7 mouse cellular contexts compared by ENCODE assay signal in the genomic region with DNA sequence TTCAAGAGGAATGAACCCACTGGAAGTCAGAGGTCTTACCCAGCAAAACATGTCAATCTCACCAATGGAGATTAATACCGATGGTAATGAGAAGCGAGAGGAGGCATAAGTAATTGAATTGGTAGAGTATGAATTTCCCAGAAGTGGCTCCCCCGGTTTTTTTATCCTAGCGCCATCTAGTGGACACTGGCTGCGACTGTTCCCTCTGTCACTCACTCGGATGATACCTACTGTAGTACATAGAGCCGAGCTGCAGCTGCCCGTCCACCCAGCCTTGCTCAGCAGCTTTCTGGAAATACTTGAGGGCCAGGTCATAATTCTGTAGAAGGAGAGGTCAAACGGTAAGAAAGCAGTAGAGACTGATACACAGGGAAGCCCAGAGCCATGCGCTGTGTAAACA. TPM values are rescaled to one million over a fixed set of nuclear protein-coding genes. Genes with fewer than 3 reads are reported as not detected.
DNase-seq lines count a peak whose midpoint lies in the region; ATAC-seq and TF ChIP-seq lines count a peak whose summit lies in the region.

No protein-coding gene starts in this region.

- H3K9me3 ChIP-seq in forebrain, embryonic 10.5 days: no peaks in the 10 kb centered on the region
- H3K9me3 ChIP-seq in hindbrain, postnatal 0 days (ENCODE audit: low read length): no peaks in the 10 kb centered on the region

- no peak overlapping the region for H3K4me3 ChIP-seq in forebrain, embryonic 10.5 days
- no peak overlapping the region for H3K4me3 ChIP-seq in hindbrain, postnatal 0 days (ENCODE audit: low read length)

- no peaks in the 10 kb centered on the region for H3K4me1 ChIP-seq in forebrain, embryonic 10.5 days
- H3K4me1 ChIP-seq in hindbrain, postnatal 0 days (ENCODE audit: insufficient read depth, low read length): no peaks in the 10 kb centered on the region

- TF ChIP-seq CTCF in brain, embryonic 14.5 days (IDR thresholded peaks at IDR 0.05; ENCODE audit: borderline replicate concordance, extremely low read depth, insufficient read depth, insufficient read length): peak; percentile 74
- peak; percentile 80 for TF ChIP-seq CTCF in hindbrain, postnatal 0 days (IDR thresholded peaks at IDR 0.05; ENCODE audit: low read depth)

- H3K9ac ChIP-seq in hindbrain, postnatal 0 days (replicated peaks; ENCODE audit: low read length): no peak overlapping the region

- WGBS in forebrain, embryonic 10.5 days: 39% methylated on average over 10 of the region's 10 CpGs
- WGBS in hindbrain, postnatal 0 days: 25% methylated on average over 10 of the region's 10 CpGs

- no peaks in the 10 kb centered on the region for H3K27me3 ChIP-seq in forebrain, embryonic 10.5 days (ENCODE audit: poor library complexity, severe bottlenecking)
- no peaks in the 10 kb centered on the region for H3K27me3 ChIP-seq in hindbrain, postnatal 0 days (ENCODE audit: insufficient read depth, low read length)

- ATAC-seq in hindbrain, postnatal 0 days: peak; percentile 82
- ATAC-seq in megakaryocyte, adult 5-6 weeks (ENCODE audit: poor library complexity, severe bottlenecking): peak; percentile 89

- peaks cover 82% of the 10 kb centered on the region for H3K36me3 ChIP-seq in forebrain, embryonic 10.5 days (replicated peaks)
- H3K36me3 ChIP-seq in hindbrain, postnatal 0 days (ENCODE audit: insufficient read depth, low read length): peaks cover 57% of the 10 kb centered on the region

- DNase-seq in MEL-GATA-1-ER (ENCODE audit: extremely low read depth, low read depth): peak; percentile 30
- DNase-seq in brain, embryonic 14.5 days (ENCODE audit: low read depth): peak; percentile 75
- peak; percentile 62 for DNase-seq in forebrain, embryonic 10.5 days (ENCODE audit: extremely low spot score, low spot score)
- DNase-seq in hindbrain, postnatal 0 days (ENCODE audit: low spot score): peak; percentile 79
- DNase-seq in layer of hippocampus, postnatal 25 days (ENCODE audit: extremely low spot score in 1 of 2, low spot score in 1 of 2): peak; percentile 24 to 54
- DNase-seq in right cerebral cortex, postnatal 10 days (ENCODE audit: low spot score in 2 of 2): peak; percentile 62 to 65

- TF ChIP-seq POLR2A in brain, embryonic 14.5 days (IDR thresholded peaks at IDR 0.05; ENCODE audit: borderline replicate concordance, extremely low read depth, insufficient read depth, insufficient read length, poor library complexity, severe bottlenecking): no peak

- H3K4me2 ChIP-seq in hindbrain, postnatal 0 days (ENCODE audit: low read depth, low read length): no peak overlapping the region

- no peak overlapping the region for H3K27ac ChIP-seq in forebrain, embryonic 10.5 days
- no peak overlapping the region for H3K27ac ChIP-seq in hindbrain, postnatal 0 days

RNA-seq across cellular contexts. Expression of a gene that starts 27.8 kb away (rescaled TPM):
- polyA plus RNA-seq in brain, embryonic 14.5 days (2012; rRNA removed): 7.8 and 9.0 TPM in 2 replicates
- 11.4 and 11.5 TPM in 2 replicates for polyA plus RNA-seq in forebrain, embryonic 10.5 days (2016; fragmentation: Nextera tagmentation; extraction: Ambion mirVana)
- 21.9 and 22.0 TPM in 2 replicates for total RNA-seq in hindbrain, postnatal 0 days (2014; rRNA removed)
- 7.7 and 8.0 TPM in 2 replicates for polyA plus RNA-seq in hindbrain, postnatal 0 days (2015; fragmentation: Nextera tagmentation; extraction: Ambion mirVana)
- total RNA-seq in layer of hippocampus, postnatal 25 days (2021): 10 to 100 TPM; 27.8 to 34.7 TPM
- 3.9 and 6.2 TPM in 2 replicates for total RNA-seq in megakaryocyte, adult 5-6 weeks (2015)
- total RNA-seq in megakaryocyte, adult 5-6 weeks (2017): 2.5 and 4.6 TPM in 2 replicates

RNA-seq across cellular contexts. Expression of a gene that starts 33.0 kb away (rescaled TPM):
- polyA plus RNA-seq in brain, embryonic 14.5 days (2012; rRNA removed): 57.5 and 67.8 TPM in 2 replicates
- polyA plus RNA-seq in forebrain, embryonic 10.5 days (2016; fragmentation: Nextera tagmentation; extraction: Ambion mirVana): 60.7 and 61.5 TPM in 2 replicates
- 53.6 and 58.6 TPM in 2 replicates for total RNA-seq in hindbrain, postnatal 0 days (2014; rRNA removed)
- 87.4 and 88.7 TPM in 2 replicates for polyA plus RNA-seq in hindbrain, postnatal 0 days (2015; fragmentation: Nextera tagmentation; extraction: Ambion mirVana)
- 100 to 1,000 TPM; 152 to 167 TPM for total RNA-seq in layer of hippocampus, postnatal 25 days (2021)
- total RNA-seq in megakaryocyte, adult 5-6 weeks (2015): 66.3 TPM in 2 replicates
- total RNA-seq in megakaryocyte, adult 5-6 weeks (2017): 64.8 and 73.3 TPM in 2 replicates
